Mouse (Mus musculus): ENCODE data around the gene Chrna3.

Chrna3 gene

GRCm38 (mm10) chr9:55026275-55026663, at the start of gene Chrna3:
Gene Chrna3 (minus strand): TSS chr9:55026562.
- no peak for DNase-seq (ENCODE audit: low spot score in 2 of 2)

GRCm38 (mm10) chr9:55067965-55068265, 41.6 kb upstream of the Chrna3 start:
- no peak for DNase-seq (ENCODE audit: low spot score in 2 of 2)

DNA sequence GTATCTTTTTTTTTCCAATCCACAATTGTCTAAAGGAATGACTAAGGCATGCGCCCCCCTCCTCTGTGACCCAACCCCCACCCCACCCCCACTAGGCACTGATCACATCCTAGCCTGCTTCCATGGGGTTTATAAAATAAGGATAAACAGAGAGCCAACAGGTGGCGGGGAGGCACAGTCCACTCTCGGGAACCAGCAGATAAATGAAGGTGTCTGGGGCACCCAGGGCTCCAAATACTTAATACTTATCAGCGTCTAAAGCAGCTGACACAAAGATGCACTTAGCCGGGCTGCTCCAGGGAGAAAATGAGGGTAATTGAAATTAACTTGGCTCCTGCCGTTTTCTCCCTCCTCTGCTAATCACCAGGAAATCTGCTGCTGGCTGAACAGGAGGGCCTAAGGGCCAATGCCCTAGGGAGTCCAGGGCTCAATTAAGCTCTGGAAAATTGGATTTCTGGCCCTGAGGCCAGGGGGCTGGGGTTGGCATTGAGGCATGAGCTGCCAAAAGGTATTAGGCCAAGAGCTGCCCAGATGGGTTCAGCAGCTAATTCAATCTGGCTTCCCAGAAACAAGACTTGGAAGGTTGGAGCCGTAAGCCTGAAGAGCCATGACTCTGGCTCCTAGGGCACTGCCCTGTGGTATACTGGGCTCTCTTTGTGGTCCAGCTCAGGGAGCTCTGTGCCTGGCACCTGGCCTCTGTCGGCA, 41.0 kb upstream of the Chrna3 start:
- no peak for DNase-seq (ENCODE audit: low spot score in 2 of 2)

GRCm38 (mm10) chr9:55065241-55065640, 38.9 kb upstream of the Chrna3 start:
- DNase-seq (ENCODE audit: low spot score in 2 of 2), result no peak

- DNase-seq (ENCODE audit: low spot score in 2 of 2), result no peak
Measured at GRCm38 (mm10) chr9:55058067-55058466, 31.7 kb upstream of the Chrna3 start.

- DNase-seq (ENCODE audit: low spot score in 2 of 2), result no peak
Measured at GRCm38 (mm10) chr9:55055386-55055930, 29.1 kb upstream of the Chrna3 start.

GRCm38 (mm10) chr9:55048211-55048880, 22.0 kb upstream of the Chrna3 start, which contains the start of gene Chrnb4:
Gene Chrnb4 (minus strand): TSS chr9:55048779.
- DNase-seq (ENCODE audit: low spot score in 2 of 2), result no peak

- no peak for DNase-seq (ENCODE audit: low spot score in 2 of 2)
Measured at GRCm38 (mm10) chr9:55046764-55047163, 20.4 kb upstream of the Chrna3 start.

DNA sequence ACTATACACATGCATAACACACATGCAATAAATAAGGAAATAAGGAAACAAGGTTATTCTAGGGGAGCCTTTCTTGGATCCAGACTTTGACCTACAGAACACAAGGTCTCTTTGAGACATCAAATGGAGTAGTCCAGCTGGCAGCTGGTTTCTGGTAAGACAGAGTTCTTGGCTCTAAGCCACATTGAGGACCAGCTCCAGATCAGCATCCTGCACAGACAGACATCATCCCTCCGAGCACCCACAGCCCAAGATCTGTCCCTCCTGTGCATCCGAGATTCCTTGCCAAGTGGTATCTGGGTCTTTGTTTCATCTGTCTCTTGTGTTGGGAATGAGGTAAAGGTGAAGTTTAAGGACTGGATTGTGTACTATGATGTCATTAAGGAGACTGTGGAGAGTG, 18.6 kb upstream of the Chrna3 start:
- DNase-seq (ENCODE audit: low spot score in 2 of 2), result no peak

DNA sequence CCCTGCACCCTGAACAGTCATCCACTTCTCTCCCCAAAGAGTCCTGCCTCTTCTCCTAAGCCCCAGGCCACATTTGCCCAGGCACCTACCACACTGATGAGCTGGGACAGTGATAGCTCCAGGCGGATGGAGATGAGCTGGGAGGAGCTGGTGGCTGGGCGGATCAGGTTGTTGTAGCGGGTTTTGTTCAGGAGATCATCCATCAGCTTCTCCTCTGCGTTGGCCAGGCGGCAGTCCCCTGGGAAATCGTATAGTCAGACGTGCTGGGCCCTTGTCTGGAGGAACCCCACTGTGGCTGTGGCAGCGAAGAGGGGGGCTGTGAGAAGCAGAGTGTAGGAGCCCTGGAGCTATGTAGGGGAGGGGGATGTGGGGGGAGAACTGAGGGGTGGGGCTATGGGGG, 17.3 kb upstream of the Chrna3 start:
- DNase-seq (ENCODE audit: low spot score in 2 of 2), result no peak

DNA sequence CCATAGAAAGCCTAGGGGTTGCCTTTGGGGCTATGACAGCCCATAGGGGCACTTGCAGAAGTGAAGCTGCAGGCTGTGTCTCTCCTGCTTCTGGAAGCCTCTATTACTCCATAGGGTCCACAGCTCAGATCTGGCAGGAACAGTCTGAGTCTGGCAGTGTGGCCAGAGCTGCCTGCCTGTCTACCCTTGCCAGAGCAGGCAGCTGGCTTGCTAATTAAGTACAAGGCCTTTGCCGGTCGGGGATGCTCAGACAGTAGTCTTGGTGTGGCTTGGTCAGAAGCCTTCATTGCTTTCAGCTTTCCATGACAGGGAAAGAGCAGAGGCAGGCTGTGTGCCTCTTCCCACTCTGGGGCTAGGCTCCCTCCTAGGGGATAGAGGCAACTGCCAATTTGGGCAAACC, 15.0 kb upstream of the Chrna3 start:
- no peak for DNase-seq (ENCODE audit: low spot score in 2 of 2)

DNA sequence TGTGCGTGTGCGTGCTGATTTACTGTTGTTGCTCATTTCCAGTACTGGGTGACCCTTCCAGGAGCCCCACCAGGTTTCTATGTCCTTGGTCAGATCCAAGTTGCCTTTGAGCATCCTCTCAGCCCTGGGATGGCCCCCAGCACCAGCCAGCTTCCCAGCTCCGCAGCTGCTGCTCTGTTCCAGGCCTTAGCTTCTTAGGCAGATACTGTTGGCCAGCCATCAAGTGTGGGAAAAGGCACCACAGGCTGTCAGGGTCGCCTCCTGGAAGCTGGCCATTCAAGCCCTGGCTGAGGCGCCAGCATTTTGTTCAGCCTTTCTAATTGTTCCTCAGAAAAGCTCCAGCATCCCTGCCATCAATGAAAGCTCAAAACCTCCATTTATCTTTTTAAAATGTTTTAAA, 13.6 kb upstream of the Chrna3 start:
- no peak for DNase-seq (ENCODE audit: low spot score in 2 of 2)

- DNase-seq (ENCODE audit: low spot score in 2 of 2), result no peak
Measured at GRCm38 (mm10) chr9:55038948-55039347, 12.6 kb upstream of the Chrna3 start.

- no peak for DNase-seq (ENCODE audit: low spot score in 2 of 2)
Measured at GRCm38 (mm10) chr9:55031435-55032167, 5.2 kb upstream of the Chrna3 start.

DNA sequence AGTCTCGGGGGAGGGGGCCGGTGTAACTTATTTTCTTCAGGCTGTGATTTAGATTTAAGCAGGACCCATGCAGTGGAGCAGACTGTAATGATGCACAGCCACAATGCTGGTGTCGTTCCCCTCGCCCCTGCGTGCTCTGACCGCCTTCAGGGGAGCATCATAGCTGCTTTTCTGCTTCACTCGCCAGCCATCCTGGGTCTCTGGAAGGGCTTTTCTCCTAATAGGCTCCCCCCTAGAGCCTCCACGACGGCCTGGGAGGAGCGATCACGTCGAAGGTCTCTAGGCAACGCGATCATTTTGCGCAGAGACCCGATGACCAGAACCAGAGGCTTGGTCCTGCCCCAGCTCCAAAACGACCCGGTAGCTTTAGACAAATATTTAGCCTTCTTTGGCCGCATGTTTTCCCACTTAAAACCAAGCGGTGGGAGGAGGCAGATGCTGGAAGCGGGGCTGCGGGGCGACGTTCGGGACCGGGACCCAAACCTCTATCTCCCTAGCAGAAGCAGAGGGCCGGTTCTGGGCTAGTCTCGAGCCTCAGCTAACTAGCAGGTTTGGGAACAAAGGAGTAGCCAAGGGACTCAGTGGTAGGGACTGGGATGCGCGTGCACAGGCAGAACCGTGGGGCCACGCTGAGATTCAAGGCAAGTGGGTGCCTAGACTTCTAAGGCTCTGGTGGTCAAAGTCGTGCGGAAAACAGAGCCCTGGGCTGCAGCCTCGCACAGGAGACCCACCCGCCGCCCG, 658 bp downstream of the Chrna3 start:
- DNase-seq (ENCODE audit: low spot score in 2 of 2), result no peak

DNA sequence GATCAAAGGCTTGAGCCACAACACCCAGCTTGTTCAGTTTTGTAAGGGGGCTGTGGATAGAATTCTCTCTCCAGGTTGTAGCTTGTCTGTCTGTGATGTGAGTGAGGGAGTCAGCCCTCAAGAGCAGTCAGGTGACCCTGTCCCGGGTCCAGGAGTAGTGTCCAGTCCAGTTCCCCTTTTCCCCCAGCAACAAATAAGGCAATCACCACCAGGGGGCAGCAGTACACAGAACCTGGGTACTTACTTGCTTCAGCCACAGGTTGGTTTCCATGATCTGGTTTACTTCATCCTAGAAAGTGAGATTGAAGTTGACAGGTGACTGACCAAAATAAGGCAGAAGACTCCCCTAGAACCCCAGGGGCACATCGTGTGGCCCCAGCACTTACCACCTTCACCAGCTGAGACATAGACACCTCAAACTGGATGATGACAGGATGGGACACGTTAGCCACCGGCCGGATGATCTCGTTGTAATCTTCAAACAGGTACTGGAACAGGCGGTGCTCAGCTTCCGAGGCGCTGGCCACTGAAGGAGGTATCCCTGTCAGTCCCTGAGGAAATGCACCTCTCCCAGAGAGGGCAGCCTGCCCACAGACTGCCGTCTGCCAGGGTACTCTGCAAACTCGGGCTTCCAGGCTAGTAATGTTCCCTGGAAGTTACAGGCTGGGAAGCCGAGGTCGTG, 2.3 kb downstream of the Chrna3 start:
- peak; percentile 58 to 82 for DNase-seq (ENCODE audit: low spot score in 2 of 2)

DNA sequence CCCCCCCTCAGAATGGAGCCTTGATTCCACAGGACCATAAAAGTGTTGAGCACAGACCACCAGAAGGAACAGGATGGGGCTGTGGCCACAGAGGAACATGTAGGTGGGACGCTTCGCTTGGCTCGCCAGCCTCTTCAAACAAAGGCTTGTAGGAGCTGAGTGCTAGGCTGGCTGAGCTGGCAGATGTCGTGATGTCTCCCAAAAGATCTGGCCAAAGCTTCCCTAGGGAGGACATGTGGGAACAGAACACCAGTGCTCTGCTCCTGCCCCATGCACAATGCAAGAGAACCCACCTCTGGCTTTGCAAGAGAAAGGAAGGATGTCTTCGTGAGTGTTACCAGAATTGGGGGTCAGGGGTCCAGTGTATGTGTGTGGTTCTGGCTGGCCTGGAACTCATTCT, 3.0 kb downstream of the Chrna3 start:
- DNase-seq (ENCODE audit: low spot score in 2 of 2), result no peak

DNA sequence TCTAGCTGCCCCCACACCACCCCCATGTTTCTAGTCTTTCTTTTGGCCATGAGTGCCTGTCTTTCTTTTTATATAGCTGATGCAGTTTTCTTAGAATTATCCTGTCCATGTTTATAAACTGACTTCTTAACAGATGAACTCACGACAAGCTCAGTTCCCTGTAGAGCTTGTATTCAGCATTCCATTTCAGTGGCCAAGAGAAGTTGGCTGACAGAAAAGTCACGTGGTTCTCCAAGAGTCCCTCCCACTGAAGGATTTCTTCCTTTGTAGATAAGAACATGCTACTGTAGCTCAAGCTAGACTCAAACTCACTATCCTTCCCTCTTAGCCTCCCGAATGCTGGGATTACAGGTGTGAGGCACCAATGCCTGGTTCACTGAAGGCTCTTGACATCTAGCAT, 9.4 kb downstream of the Chrna3 start:
- DNase-seq (ENCODE audit: low spot score in 2 of 2), result no peak

GRCm38 (mm10) chr9:55010588-55011350, 15.6 kb downstream of the Chrna3 start:
- no peak for DNase-seq (ENCODE audit: low spot score in 2 of 2)

DNA sequence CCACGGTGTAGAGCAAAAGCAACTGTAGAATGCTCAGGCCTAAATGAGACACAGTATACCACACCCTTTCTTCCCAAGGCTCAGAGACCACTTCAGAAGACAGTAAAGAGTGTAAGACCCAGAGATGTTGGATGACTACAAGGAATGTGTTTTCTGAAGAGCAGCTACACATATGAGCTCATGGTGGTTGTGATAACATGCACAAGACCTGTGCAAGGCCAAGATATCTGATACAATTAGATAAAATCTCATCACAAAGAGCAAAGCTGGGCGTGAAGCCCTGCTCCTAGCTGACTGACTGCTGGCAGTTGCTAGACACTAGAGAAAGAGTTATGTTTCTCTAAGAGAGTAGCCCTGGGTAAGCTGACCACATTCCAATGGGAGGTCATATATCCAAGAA, 16.7 kb downstream of the Chrna3 start:
- DNase-seq (ENCODE audit: low spot score in 2 of 2), result no peak

- DNase-seq (ENCODE audit: low spot score in 2 of 2), result no peak
Measured at GRCm38 (mm10) chr9:55003609-55004008, 22.8 kb downstream of the Chrna3 start.

Measured in spleen, postnatal 10 days (tissue).